Mouse (Mus musculus) cerebellum, adult 2 months (tissue): ENCODE measurements around the gene Lsm2. TPM values are rescaled to one million over a fixed set of nuclear protein-coding genes. Genes with fewer than 3 reads are reported as not detected.
"Not testable (repeated sequence)": the region's sequence is repeated elsewhere in the genome, so short reads cannot be mapped to it uniquely, and the experiment has no call there.

Experiments
- DNase-seq, 2 experiments: peaks; one replicate each; pipeline ENCODE4 v3.0.0; 2021
- H3K27ac ChIP-seq: fragments of 200-500 bp; 2 replicates; pipeline ENCODE4 v1.5.1; 2012; ENCODE audit warnings: low read length, control low read depth, inconsistent platforms; ENCODE audit not compliant: insufficient read depth
- H3K27me3 ChIP-seq: fragments of 200-500 bp; 2 replicates; pipeline ENCODE4 v1.6.1; 2012; ENCODE audit warnings: inconsistent platforms, mild to moderate bottlenecking, low read length, moderate library complexity; ENCODE audit not compliant: control insufficient read depth, insufficient read depth
- H3K4me1 ChIP-seq: fragments of 200-500 bp; 2 replicates; pipeline ENCODE4 v1.6.1; 2011; ENCODE audit warnings: low read length; ENCODE audit not compliant: control insufficient read depth, insufficient read depth
- H3K4me3 ChIP-seq: fragments of 200-500 bp; replicated peaks from 2 replicates; pipeline ENCODE3; 2011; ENCODE audit warnings: mild to moderate bottlenecking, low read depth, low read length, control low read depth; ENCODE audit not compliant: insufficient read depth
- CTCF ChIP-seq: fragments of 200-500 bp; IDR thresholded peaks from 2 replicates; pipeline ENCODE4 v1.5.1; 2011; ENCODE audit warnings: low read depth, mild to moderate bottlenecking, control low read depth, low read length, moderate library complexity, borderline replicate concordance; ENCODE audit not compliant: insufficient read depth
- POLR2A ChIP-seq: fragments of 200-500 bp; IDR thresholded peaks from 2 replicates; pipeline ENCODE4 v1.6.1; 2011; ENCODE audit warnings: low read length, control low read depth, borderline replicate concordance; ENCODE audit not compliant: insufficient read depth
- WGBS: fragments of 180-500 bp; shearing (Covaris S2); methylation state at CpG from one replicate; pipeline ENCODE4 v1.1.7; 2018; 5-methylcytosine and 5-hydroxymethylcytosine counted together
- polyA plus RNA-seq: library from polyadenylated mRNA; depleted of rRNA; stranded (reverse); fragments of >200 nt; gene quantifications from 2 replicates; pipeline ENCODE4 v1.2.3, GENCODE M21; 2012

The Lsm2 gene
- polyA plus RNA-seq, 1 experiment, result 63.7 TPM

DNA sequence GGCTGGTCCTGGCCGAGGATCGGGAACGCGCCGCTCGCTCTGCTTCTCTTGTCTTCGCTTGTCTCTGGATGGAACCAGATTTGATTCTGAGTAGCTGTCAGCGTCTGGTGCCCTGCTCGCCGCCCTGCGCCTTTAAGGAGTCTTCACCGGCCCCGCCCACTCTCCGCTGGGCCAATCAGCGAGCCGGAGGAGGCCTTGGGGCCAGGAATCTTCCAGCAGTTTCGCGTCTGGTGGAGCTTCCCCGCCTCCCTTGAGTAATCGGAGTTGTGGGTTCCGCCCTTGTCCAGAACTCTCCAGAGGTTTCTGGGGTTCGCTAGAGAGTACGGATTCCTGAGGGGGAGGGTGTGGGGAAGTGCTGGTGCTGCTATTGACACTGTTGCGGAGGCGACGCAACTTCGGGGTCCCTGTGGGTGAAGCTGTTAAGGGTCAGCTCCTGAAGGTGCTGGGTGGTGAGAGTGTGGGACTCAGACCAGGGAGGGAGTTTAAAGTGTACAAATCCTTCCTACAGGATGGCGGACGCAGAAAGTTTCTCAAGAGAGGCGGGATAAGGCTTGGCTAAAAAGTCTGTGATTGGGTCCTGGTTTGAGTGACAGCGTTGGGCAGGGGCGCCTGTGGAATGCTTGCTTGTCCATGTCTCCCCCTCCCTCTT, 22.4 kb upstream of the Lsm2 start, which contains the start of gene Hspa1b:
TSS of gene Hspa1b (minus strand) at position 109 of the 649 bp plus-strand sequence.
- under 1% methylated on average over 30 of the region's 32 CpGs for WGBS
- H3K27me3 ChIP-seq, H3K4me1 ChIP-seq: not testable (repeated sequence)
- H3K4me3 ChIP-seq, result peak within 1 kb of the TSS; percentile 99
- peak; percentile 60; the same call in 1 of the 2 replicates for TF ChIP-seq POLR2A
- peak within 1 kb of the TSS; percentile 81; the same call in 1 of the 2 replicates for H3K27ac ChIP-seq
- peak; percentile 84 to 90 for DNase-seq

DNA sequence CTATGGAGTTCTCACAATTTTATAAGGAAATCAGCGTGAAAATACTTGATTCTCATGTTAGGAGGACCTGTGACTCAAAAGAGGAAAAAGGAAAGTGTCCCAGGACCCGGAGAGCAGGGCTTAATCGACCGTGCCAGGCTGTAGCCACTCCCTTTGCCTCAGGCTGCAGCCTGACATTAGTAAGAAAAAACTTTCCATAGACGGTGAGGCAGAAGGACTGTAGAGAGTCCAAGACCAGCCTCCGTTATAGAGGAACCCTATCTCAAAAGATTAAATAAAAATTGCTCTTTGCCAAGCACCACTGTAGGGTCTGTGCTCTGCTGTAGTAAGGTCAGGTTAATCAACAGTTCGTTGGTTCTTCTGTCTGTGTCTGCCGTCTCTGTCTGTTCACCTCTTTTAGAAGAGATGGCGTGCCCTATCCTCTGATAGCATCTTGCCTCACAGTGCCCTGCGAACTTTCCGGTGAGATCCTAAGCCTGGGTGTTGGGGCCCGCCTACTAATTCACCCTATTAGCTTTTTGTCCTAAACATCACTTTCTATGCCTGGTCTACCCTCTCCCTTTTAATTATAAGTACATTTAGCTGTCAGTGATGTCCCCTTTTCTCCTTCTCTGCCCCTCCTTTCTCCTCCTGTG, 21.7 kb upstream of the Lsm2 start:
- no peaks in the 10 kb centered on the region for H3K27me3 ChIP-seq

GRCm38 (mm10) chr17:34960702-34961493, 20.8 kb upstream of the Lsm2 start:
- DNase-seq, result no peak
- H3K27ac ChIP-seq, result no peak overlapping the region
- H3K4me1 ChIP-seq, result peaks cover 3% of the 10 kb centered on the region; the same call in 1 of the 2 replicates
- TF ChIP-seq POLR2A, result no peak
- TF ChIP-seq CTCF, result no peak
- H3K4me3 ChIP-seq, result no peak overlapping the region
- no peaks in the 10 kb centered on the region for H3K27me3 ChIP-seq

More for the DNA sequence above, 21.7 kb upstream of the Lsm2 start:
- H3K27ac ChIP-seq, result no peak overlapping the region; the same call in 1 of the 2 replicates
- H3K4me1 ChIP-seq, result peaks cover 3% of the 10 kb centered on the region; the same call in 1 of the 2 replicates
- DNase-seq, result no peak
- 14% methylated on average over 12 of the region's 12 CpGs for WGBS
- no peak for TF ChIP-seq CTCF
- no peak for TF ChIP-seq POLR2A
- H3K4me3 ChIP-seq, result no peak overlapping the region

- Histone ChIP-seq H3K4me1 (peaks cover 3% of the 10 kb centered on the region; the same call in 1 of the 2 replicates), H3K27me3 (no peaks in the 10 kb centered on the region), H3K27ac (no peak overlapping the region), H3K4me3 (no peak overlapping the region)
- DNase-seq, result no peak
- TF ChIP-seq CTCF (no peak), POLR2A (no peak)
- WGBS, result 34% methylated on average over 3 of the region's 3 CpGs
These were observed 19.5 kb upstream of the Lsm2 start for GRCm38 (mm10) chr17:34962125-34962524.

GRCm38 (mm10) chr17:34962841-34963240, 18.8 kb upstream of the Lsm2 start:
- peaks cover 3% of the 10 kb centered on the region; the same call in 1 of the 2 replicates for H3K4me1 ChIP-seq
- WGBS, result 53% methylated on average over 1 of the region's 1 CpGs
- H3K4me3 ChIP-seq, result no peak overlapping the region
- no peak overlapping the region for H3K27ac ChIP-seq
- TF ChIP-seq POLR2A, result no peak
- no peak for TF ChIP-seq CTCF
- DNase-seq, result no peak
- H3K27me3 ChIP-seq, result no peaks in the 10 kb centered on the region; the same call in 1 of the 2 replicates

DNA sequence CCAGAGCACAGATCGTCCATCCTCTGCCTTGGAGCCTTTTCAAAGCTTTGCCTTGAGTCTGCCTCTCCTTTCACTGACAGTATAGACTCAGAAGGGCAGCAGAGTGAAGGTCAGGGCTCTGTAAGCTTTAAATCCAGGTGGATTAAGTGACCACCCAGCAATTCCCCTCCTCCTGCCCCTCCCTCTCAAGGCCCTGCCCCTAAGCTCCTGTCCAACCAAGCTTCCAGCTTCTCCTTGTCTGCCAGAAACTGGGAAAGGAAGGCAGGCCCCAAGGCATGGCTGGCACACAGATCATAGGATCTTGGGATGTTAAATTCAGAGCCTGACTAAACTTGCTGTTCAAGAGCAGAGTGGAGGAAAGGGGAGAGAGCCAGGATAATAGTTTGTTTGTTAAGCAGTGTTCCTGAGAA, 17.0 kb upstream of the Lsm2 start:
- H3K27me3 ChIP-seq, result no peaks in the 10 kb centered on the region; the same call in 1 of the 2 replicates
- H3K4me3 ChIP-seq, result no peak overlapping the region
- H3K4me1 ChIP-seq, result no peaks in the 10 kb centered on the region
- TF ChIP-seq CTCF, result no peak
- TF ChIP-seq POLR2A, result no peak
- H3K27ac ChIP-seq, result no peak overlapping the region
- no peak for DNase-seq
- WGBS, result 21% methylated on average over 1 of the region's 1 CpGs

DNA sequence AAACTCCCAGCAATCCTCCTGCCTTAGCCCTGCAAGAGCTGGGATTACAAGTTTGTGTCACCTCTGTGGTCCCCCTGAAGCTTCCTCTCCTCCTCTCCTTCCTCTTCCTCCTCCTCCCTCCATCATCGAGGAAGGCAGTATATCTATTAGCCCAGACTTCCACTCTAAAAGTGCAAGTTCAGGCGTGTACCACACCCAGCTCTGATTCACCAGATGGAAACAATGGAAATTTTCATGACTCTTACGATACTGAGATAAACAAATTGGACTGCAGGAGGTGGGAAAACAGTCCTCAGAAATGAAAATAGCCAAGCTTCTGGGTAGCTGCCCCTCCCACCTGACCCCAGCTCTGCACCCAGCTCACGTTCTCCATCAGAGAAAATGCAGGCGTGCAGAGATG, 16.0 kb upstream of the Lsm2 start:
- no peak for TF ChIP-seq POLR2A
- Histone ChIP-seq H3K4me1 (no peaks in the 10 kb centered on the region), H3K4me3 (no peak overlapping the region), H3K27ac (no peak overlapping the region), H3K27me3 (no peaks in the 10 kb centered on the region; the same call in 1 of the 2 replicates)
- 70% methylated on average over 5 of the region's 5 CpGs for WGBS
- no peak for DNase-seq

- not testable (repeated sequence) for H3K27me3 ChIP-seq, H3K4me3 ChIP-seq, H3K27ac ChIP-seq, DNase-seq, H3K4me1 ChIP-seq
- 49% methylated on average over 8 of the region's 11 CpGs for WGBS
These were observed 11.8 kb upstream of the Lsm2 start, which contains the start of gene Gm20481 for GRCm38 (mm10) chr17:34969822-34970221. Gene Gm20481, plus strand, starts transcription at chr17:34969912.

DNA sequence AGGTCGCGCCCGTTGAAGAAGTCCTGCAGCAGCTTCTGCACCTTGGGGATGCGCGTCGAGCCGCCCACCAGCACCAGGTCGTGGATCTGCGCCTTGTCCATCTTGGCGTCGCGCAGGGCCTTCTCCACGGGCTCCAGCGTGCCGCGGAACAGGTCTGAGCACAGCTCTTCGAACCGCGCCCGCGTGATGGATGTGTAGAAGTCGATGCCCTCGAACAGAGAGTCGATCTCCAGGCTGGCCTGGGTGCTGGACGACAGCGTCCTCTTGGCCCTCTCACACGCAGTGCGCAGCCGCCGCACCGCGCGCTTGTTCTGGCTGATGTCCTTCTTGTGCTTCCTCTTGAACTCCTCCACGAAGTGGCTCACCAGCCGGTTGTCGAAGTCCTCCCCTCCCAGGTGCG, 10.8 kb upstream of the Lsm2 start:
- not testable (repeated sequence) for H3K4me1 ChIP-seq, H3K4me3 ChIP-seq, H3K27me3 ChIP-seq, H3K27ac ChIP-seq, DNase-seq
- 31% methylated on average over 21 of the region's 37 CpGs for WGBS

- H3K4me3 ChIP-seq, result peak overlapping the region; percentile 57
- H3K27me3 ChIP-seq, H3K4me1 ChIP-seq, DNase-seq, H3K27ac ChIP-seq: not testable (repeated sequence)
- 2% methylated on average over 22 of the region's 43 CpGs for WGBS
These were observed 10.0 kb upstream of the Lsm2 start for GRCm38 (mm10) chr17:34971694-34972068.
